Mouse (Mus musculus): ENCODE measurements around the gene Usp20.
"Not testable (repeated sequence)": the region's sequence is repeated elsewhere in the genome, so short reads cannot be mapped to it uniquely, and the experiment has no call there.

Usp20 gene

GRCm38 (mm10) chr2:30981790-30982513 lies at the start of gene Usp20, which contains the start of gene BC005624:
Usp20 (plus strand) TSS chr2:30982279.
BC005624 (minus strand) TSS chr2:30982201.
- DNase-seq (ENCODE audit: inconsistent age in 2 of 2, low spot score in 1 of 2), result peak; percentile 100

GRCm38 (mm10) chr2:30933032-30933431 lies 49.0 kb upstream of the Usp20 start:
- no peak for DNase-seq (ENCODE audit: inconsistent age in 2 of 2, low spot score in 1 of 2)

GRCm38 (mm10) chr2:30933917-30934450 lies 48.1 kb upstream of the Usp20 start:
- peak; percentile 78 to 93 for DNase-seq (ENCODE audit: inconsistent age in 2 of 2, low spot score in 1 of 2)

- DNase-seq (ENCODE audit: inconsistent age in 2 of 2, low spot score in 1 of 2), result no peak
Measured at GRCm38 (mm10) chr2:30936808-30937207, 45.3 kb upstream of the Usp20 start.

GRCm38 (mm10) chr2:30937731-30938130 lies 44.3 kb upstream of the Usp20 start:
- DNase-seq (ENCODE audit: inconsistent age in 2 of 2, low spot score in 1 of 2), result no peak

- DNase-seq (ENCODE audit: inconsistent age in 2 of 2, low spot score in 1 of 2), result peak in 1 of 2 experiments; percentile 61
Measured at GRCm38 (mm10) chr2:30938574-30938991, 43.5 kb upstream of the Usp20 start.

GRCm38 (mm10) chr2:30941586-30941985 lies 40.5 kb upstream of the Usp20 start:
- no peak for DNase-seq (ENCODE audit: inconsistent age in 2 of 2, low spot score in 1 of 2)

- not testable (repeated sequence) for DNase-seq (ENCODE audit: inconsistent age in 2 of 2, low spot score in 1 of 2)
Measured at GRCm38 (mm10) chr2:30942116-30942515, 40.0 kb upstream of the Usp20 start.

GRCm38 (mm10) chr2:30942603-30943011 lies 39.5 kb upstream of the Usp20 start:
- peak; percentile 63 to 89 for DNase-seq (ENCODE audit: inconsistent age in 2 of 2, low spot score in 1 of 2)

GRCm38 (mm10) chr2:30952457-30952823 lies 29.6 kb upstream of the Usp20 start:
- no peak for DNase-seq (ENCODE audit: inconsistent age in 2 of 2, low spot score in 1 of 2)

GRCm38 (mm10) chr2:30952824-30953490 lies 29.1 kb upstream of the Usp20 start, which contains the start of gene Tor1b:
Tor1b (plus strand) TSS chr2:30952959.
- peak; percentile 89 to 95 for DNase-seq (ENCODE audit: inconsistent age in 2 of 2, low spot score in 1 of 2)

- DNase-seq (ENCODE audit: inconsistent age in 2 of 2, low spot score in 1 of 2), result peak in 1 of 2 experiments; percentile 32
Measured at GRCm38 (mm10) chr2:30954797-30955196, 27.3 kb upstream of the Usp20 start.

GRCm38 (mm10) chr2:30957511-30957910 lies 24.6 kb upstream of the Usp20 start:
- DNase-seq (ENCODE audit: inconsistent age in 2 of 2, low spot score in 1 of 2), result peak in 1 of 2 experiments; percentile 28

- peak in 1 of 2 experiments; percentile 28 for DNase-seq (ENCODE audit: inconsistent age in 2 of 2, low spot score in 1 of 2)
Measured at GRCm38 (mm10) chr2:30958726-30959125, 23.4 kb upstream of the Usp20 start.

- DNase-seq (ENCODE audit: inconsistent age in 2 of 2, low spot score in 1 of 2), result peak; percentile 59 to 76
Measured at GRCm38 (mm10) chr2:30959856-30960255, 22.2 kb upstream of the Usp20 start.

GRCm38 (mm10) chr2:30962570-30963254 lies 19.4 kb upstream of the Usp20 start:
- DNase-seq (ENCODE audit: inconsistent age in 2 of 2, low spot score in 1 of 2), result peak in 1 of 2 experiments; percentile 76

- no peak for DNase-seq (ENCODE audit: inconsistent age in 2 of 2, low spot score in 1 of 2)
Measured at GRCm38 (mm10) chr2:30965627-30966026, 16.5 kb upstream of the Usp20 start.

- DNase-seq (ENCODE audit: inconsistent age in 2 of 2, low spot score in 1 of 2), result no peak
Measured at GRCm38 (mm10) chr2:30966826-30967225, 15.3 kb upstream of the Usp20 start.

- peak; percentile 92 to 96 for DNase-seq (ENCODE audit: inconsistent age in 2 of 2, low spot score in 1 of 2)
Measured at GRCm38 (mm10) chr2:30967352-30968327, 14.4 kb upstream of the Usp20 start, which contains the start of gene Tor1a. Tor1a (minus strand) TSS chr2:30967933.

GRCm38 (mm10) chr2:30983024-30983423 lies 945 bp downstream of the Usp20 start:
- peak in 1 of 2 experiments; percentile 61 for DNase-seq (ENCODE audit: inconsistent age in 2 of 2, low spot score in 1 of 2)

Measured in adrenal gland, adult (tissue).